Mouse (Mus musculus) frontal cortex, adult (tissue): ENCODE measurements around the gene Hoxb1.

Source experiments
- ATAC-seq: cut with Nextera tagmentation; 2 replicates; pipeline ENCODE4 v1.9.2; 2017; ENCODE audit warnings: mild to moderate bottlenecking, moderate library complexity, mixed read lengths; ENCODE audit not compliant: low TSS enrichment

Gene Hoxb1

DNA sequence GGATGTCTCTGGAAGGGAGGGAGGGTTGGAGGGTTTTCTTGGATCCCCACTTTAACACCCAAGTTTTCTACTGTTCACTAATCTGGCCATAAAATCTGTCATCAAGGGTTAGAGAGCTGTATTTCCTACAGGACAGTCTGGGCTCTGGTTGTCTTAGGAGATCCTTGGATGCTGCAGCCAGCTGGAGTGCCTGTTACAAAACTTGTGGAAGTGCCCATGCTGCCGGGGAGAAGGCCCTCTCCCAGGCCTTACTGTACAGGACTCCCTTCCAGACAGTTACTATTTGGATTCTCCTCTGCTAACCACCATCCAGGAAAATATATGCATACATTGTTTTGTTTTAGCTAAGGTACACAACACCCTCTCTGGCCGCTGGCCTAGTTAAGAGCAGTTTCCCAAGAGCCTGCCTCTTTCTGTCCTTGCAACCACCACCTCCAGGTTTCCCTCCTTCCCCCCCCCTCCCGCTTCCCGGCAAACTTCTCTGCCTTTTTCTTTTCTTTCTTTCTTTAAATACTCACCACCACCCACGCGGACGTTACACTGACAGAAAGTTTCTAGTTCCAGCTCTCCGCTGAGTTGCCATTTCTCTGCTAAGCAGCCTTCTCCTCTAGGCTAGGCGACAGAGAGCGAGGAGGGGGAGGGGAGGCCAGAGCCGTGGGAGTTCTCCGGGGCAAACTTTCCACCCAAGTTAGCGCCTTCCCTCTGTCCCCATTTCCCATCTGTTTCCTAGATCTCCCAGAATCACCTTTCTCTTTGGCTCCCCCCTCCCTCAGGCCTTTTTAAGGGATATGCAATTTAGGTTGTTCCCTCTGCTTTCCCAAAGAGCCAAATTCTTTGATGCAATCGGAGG, 15.8 kb upstream of the Hoxb1 start:
- ATAC-seq: no peak

DNA sequence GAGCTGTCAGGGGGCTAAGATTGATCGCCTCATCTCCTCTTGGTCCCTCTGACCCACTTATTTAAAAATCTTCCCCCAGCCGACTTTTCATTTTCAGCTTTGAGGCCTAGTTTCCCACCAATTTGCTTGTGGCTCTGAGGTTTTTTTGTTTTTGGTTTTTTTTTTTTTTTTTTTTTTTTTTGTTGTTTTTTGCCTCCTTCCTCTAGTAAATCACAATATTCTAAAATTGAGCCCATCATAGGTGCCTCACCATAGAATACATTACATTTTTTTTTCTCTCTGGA, 15.3 kb upstream of the Hoxb1 start, which contains the start of gene Hoxb2:
TSS of gene Hoxb2 (plus strand) at position 185 of the 284 bp plus-strand sequence.
- no peak for ATAC-seq

DNA sequence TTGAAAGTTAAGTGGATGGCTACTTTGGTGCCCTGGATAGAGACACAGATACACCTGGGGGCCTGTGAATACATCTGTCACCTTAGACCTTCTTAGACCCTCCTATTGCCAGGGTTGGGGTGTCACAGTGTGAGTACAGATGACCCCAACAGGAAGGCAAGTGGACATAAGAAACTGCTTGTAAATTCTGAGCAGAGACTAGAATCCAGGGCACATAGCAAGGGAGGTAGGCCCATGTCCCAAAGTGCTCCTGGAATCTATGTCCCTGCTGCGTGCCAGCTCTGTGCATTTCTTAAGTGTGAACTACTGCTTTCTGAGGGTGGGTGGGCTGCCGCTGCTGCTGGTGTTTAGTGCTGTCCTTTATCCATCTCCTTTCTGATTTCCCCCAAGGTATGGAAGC, 14.8 kb upstream of the Hoxb1 start:
- no peak for ATAC-seq

DNA sequence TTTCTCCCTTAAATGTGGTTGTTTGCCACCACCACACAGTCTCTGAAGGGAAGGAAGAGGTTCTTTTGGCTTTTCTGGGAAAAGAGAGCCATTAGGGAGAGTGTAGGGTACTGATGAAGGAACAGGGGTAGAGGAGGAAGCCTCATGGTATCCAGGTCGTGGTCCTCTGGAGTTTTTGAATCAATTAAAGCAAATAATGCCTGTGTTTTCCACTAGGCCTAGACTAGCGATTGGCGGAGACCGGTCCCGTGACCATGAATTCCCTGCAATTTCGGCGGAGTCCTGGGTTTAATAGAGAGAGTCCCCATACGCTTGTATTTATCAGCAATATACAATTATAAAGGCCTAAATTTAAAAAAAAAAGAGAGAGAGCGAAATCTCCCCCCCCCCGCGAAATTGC, 14.2 kb upstream of the Hoxb1 start:
- ATAC-seq: no peak

DNA sequence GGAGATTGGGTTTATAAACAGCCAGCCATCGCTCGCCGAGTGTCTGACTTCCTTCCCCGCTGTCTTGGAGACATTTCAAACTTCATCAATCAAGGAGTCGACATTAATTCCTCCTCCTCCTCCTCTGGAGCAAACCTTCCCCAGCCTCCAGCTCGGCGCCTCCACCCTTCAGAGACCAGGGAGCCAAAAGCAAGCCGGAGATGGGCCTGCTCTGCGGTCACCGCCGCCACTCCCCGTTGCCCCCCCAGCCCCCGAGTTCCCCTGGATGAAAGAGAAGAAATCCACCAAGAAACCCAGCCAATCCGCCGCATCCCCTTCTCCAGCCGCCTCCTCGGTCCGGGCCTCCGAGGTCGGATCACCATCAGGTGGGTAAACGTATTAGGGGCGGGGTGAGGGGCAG, 13.7 kb upstream of the Hoxb1 start:
- no peak for ATAC-seq

DNA sequence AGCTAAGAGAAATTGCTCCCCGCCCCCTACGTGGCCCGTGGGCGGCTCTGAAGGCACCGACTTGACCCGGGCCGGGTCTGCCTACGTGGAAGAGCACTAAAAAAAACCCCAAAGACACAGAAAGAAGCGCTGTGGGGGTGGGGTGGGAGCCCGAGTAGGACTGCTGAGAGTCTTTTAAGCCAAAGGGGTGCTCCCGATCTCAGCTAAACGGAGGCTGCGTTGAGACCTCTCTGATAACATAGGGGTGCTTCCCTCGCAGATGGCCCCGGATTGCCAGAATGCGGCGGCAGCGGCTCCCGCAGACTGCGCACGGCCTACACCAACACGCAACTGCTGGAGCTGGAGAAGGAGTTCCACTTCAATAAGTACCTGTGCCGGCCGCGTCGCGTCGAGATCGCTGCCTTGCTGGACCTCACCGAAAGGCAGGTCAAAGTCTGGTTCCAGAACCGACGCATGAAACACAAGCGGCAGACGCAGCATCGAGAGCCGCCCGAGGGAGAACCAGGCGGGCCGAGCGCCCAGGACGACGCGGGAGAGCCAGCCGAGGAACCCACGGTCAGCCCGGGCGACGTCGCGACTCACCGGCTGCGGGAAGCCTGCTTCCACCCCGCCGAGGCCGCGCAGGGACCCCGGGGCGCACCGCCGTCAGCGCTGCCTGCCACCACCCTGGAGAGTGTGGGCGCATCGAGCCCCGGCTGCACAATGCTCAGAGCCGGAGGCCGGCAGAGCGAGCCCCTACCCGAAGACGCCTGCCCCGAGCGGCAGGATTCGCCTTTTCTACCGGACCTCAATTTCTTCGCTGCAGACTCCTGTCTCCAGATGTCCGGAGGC, 12.6 kb upstream of the Hoxb1 start:
- no peak for ATAC-seq

DNA sequence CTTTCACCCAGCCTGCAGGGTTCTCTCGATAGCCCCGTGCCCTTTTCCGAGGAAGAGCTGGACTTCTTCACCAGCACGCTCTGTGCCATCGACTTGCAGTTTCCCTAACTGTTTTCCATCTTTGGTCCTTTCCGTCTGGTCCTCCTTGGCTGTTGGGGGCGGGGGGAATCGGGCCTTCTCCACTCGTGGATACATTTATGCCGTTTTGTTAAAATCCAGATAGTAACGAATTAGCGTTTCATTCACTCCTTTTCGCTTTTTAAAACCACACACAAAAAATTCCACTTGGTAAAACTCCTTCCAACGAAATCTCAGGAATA, 12.1 kb upstream of the Hoxb1 start:
- ATAC-seq: no peak

DNA sequence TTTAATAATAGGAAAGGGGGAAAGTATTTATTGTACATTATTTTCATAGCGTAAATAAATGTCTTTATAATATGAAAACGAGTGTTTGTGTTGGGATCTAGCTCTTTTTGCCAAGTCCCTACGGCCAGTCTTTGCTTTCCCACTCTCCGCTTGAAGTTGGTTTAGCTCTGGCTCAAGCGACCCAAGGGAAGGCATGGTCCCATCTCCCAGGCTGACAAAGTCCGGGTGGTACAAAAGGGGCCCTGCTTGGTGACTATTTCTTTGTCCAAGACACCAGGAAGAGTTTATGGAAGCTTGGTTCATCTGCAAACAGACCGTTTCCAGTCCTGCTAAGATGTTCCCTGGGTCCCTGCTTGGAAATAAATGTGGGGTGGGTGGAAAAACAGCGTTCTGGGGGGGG, 11.6 kb upstream of the Hoxb1 start:
- no peak for ATAC-seq

DNA sequence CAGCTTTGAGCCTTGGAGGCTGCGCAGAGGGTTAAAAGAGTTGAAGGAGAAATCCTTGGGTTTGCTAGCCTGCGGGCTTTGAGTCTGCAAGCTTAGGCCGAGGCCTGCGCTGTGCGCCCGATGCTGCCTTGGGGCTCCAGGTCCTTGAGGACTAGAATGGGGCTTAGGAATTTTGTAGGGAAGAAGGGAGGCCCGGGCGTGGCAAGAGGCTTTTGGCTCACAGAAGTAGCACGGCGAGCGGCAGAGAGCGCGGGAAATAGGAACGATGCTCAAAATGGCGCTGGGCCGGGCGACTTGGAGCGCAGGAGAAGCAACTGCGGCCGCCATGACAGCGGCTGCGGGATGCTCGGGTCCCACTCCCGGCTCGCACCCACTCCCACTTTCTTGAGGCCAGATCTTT, 11.2 kb upstream of the Hoxb1 start:
- no peak for ATAC-seq

DNA sequence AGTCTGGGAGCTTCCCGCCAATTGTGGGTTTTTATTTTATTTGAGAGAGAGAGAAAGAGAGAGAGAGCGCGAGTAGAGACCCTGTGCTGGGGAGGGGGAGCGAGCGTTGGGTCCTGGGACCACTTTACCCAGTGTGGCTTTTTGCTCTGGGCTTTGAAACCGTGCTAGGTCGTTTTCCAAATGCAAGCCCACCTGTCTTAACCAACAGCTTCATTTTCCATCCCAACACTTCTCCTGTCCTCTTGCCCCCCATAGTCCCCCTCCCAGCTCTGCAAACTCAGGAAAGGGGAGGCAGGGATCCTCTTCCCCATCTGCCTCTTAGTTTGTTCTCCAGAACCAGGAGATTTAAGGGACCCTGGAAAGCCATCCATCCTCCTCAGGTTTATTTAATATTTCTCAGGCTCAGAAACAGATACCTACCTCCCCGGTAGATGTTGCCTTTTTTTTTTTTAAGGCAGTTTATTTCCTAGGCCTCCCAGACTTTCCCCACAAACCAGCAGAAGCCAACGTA, 10.7 kb upstream of the Hoxb1 start:
- ATAC-seq: no peak

DNA sequence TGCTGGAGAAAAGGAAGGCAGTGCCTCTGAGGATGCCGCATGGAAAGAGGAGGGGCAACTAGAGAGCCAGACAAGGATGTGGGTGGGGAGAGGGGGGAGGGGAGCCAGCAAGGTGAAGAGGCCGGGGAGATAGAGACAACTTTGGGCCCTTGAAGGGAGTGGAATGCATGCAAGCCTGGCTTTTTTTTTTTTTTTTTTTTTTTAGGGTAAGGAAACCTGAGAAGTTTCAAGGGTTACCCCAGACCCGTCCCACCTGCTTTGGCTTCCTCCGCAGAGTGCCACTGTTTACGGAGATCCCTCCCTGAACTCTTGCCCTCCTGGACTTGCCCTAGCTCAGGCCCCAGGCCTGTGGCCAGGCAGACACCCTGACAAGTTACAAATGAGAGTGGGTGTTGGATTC, 1.7 kb upstream of the Hoxb1 start:
- ATAC-seq: no peak

DNA sequence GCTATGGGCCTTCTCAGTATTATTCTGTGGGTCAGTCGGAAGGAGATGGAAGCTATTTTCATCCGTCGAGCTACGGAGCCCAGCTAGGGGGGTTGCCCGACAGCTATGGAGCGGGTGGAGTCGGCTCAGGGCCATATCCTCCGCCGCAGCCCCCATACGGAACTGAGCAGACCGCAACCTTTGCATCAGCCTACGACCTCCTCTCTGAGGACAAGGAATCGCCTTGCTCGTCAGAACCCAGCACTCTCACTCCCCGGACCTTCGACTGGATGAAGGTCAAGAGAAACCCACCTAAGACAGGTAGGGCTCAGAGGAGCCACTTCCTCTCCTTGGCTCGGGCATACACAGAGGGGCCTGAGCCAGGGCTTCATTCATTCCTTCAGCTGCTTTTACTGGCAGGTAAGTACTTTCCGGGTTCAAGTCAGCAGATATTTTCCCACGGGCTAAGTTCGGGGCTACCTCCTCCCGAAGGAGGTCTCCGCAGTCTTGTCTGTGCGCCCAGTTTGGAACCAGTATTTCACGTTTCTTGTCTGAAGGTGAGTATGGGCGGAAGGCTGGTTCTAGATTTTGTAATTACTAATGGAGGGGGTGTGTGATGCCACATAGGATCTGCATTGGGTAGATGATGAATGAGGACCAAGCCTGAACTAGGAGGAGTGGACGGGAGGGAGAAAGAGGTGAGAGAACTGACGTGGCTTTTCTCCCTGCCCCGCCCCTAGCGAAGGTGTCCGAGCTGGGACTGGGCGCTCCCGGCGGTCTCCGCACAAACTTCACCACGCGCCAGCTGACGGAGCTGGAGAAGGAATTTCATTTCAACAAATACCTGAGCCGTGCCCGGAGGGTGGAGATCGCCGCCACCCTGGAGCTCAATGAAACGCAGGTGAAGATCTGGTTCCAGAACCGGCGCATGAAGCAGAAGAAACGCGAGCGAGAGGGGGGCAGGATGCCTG, 815 bp downstream of the Hoxb1 start:
- ATAC-seq: no peak

DNA sequence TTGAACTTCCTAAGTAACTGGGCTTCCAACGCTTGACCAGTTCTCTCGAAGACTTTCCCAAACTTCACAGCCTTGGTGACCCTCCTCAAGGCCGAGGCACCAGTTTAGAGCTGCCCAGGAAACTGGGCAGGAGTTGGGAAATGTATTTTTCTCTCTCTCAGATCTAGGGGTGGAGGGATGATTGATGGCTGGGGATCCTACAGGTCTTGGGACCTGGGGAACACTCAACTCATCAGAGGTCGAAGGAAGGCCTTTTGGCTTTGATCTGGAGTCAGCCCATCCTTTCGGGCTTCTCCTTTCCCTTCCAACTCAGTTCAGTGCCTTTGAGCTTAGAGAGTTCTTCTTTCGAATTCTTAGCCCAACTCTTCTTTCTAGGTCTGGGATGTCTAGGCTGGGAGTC, 1.6 kb downstream of the Hoxb1 start:
- ATAC-seq: no peak

DNA sequence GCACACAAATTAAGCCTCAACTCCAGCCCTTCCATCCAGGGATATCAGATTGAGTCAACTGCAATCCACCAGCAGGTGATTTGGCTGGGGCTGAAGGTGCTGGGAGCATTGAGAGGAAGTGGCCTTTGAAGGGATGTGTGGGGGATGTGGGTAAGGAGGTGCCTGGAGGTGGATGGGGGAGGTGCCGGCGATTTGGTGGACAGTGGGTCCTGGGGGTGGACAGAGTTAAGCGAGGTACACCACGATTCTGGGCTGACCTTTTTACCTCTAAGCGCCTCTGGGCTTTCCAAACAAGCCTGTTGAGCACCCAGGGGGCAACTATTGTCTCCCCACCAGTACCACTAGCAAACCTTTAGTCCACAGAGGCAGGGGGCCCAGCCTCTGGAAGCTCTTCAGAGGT, 3.1 kb downstream of the Hoxb1 start:
- ATAC-seq: no peak

DNA sequence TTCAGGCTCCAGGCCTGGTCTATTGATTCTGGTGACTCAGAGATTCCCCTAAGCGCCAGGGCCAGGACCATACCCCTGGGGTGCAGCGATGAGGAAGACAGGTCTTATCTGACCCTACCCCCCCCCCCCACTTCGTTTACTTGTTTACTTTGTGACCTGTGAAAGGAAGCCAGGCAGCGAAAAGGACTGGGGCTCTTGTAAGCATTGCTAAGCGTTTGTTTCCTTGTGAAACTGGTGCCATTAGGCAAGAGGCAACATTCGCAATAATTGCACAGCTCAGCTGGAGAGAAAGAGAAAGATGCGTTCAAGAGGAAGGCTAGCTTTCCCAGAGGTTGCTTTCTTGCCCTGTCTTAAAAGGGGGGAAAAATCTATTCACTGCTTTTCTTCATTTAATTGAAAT, 3.6 kb downstream of the Hoxb1 start:
- no peak for ATAC-seq

DNA sequence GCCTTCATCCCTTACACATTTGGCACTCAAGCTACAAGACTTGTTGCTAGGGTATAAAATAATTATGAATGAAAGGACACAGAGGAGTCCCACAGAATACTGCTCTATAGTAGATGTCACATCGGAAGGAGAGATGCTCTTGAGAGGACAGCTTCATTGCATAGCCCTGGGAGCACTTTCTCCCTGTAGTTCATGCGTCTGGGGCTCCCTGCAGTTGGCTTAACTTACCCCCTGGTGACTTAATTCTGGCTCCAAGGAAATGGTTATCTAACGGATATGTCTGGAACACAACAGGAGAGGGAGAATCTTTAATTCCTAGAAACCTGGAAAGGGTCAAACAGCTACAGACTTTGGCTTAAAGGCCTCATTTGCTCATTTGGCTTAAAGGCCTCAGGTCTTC, 6.2 kb downstream of the Hoxb1 start:
- ATAC-seq: no peak

DNA sequence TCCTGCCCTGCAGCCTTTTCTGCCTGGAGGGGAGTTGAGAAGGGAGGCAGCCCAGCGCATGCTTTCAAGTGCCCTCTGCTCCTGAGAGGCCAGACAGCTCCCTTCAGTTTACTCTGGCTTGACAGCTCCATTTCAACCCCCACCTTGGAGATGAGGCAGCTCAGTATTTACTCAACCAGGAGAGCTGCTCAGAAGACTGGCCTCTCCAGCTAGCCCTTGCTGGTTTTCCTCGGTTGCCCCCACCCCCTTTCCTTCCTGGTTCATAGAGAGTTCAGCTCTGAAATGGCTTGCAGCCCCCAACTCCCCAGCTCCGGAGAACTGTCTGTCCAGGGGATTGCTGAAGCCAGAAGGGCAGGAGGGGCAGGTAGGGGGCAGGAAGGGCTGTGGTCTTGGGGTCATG, 7.0 kb downstream of the Hoxb1 start:
- no peak for ATAC-seq

DNA sequence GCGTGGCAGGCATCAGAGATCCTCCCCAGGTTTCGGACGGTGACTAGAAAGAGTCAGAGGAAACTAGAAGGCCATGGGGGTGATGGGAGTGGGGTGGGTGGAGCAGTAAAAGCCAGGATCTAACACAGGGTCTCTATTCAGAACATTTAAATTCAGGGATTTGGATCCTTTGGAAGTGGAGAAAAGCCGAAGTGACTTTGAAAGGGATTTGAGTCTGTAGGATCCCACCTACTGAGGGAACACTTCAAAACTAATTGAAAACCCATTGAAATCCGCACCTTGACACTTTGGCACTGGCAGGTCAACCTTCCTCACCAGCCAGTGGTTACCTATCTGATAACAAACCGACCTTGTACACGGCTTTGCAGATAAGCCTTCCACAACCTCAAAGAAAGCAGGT, 9.3 kb downstream of the Hoxb1 start:
- ATAC-seq: no peak

DNA sequence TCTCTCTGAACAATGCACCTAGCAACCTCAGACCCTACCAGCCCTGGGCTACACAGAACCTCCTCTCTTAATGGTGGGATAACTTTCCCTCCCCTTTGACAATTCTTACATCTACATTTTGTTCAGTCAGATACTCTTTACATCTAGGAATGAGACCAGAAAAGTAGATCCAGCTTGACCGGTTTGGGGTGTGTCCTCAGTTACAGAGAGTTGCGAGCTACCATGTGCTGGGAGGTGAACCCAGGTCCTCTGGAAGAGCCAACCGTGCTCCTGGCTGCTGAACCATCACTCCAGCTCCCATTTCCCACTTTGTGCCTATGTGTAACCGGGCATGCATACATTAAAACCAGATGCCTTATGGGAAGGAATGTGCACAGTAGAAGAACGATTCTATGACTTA, 17.8 kb downstream of the Hoxb1 start:
- no peak for ATAC-seq

DNA sequence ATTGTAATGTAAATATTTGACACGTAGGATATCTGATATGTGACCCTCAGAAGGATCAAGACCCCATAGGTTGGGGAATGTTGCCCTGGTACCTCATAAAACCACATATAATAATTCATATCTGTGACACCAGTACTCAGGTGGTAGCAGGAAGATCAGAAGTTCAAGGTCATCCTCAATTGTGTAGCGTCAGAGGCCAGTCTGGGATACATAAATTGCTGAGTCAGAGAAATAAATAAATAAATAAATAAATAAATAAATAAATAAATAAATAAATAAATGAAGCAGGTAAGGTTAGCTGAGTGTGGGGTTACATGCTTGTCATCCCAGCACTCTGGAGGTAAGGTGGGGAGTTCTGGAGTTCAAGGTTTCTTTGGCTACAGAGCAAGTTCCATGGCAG, 22.1 kb downstream of the Hoxb1 start:
- ATAC-seq: no peak

DNA sequence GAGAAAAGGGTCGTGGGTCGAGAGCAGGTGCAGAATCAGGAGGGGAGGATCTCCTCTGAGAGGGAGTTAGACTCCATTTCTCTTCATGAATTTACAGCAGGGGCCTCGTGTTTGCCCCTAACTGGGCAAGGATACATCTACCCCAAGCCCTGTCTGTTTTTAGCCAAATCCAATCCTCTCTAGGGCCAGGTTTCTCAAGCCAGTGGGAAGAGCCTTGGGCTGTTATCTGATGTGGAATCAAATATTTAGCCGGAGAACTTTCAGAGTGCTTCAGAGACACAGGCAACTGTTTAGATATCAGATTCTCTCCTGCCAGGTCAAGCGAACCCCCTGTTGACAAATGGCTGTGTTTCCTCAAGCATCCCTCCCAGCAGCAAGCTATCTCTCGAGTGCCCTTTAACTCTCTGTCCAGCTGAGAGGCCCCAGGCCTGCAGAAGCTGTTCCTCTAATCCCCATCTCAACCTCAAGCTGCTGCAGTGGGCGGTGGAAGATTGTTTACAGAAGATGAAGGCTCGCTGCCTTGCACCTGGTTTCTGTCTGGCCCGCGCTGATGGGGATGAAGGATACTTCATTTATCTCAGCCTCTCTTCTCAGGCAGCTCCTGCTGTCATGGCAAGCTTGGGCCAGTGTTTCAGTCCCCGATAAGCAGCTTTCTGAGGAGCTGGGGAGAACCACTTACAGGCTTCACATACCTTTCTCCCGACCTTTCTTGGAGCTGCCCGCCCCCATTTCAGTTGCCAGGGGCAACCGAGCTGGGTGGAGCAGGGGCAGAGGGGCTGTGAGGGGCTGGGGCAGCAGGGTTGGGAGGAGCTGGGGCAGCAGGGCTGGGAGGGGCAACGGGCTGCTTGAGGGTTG, 31.4 kb downstream of the Hoxb1 start:
- no peak for ATAC-seq
